Mouse (Mus musculus): ENCODE measurements around the gene Jpt1. TPM values are rescaled to one million over a fixed set of nuclear protein-coding genes. Genes with fewer than 3 reads are reported as not detected.
"Not testable (repeated sequence)": the region's sequence is repeated elsewhere in the genome, so short reads cannot be mapped to it uniquely, and the experiment has no call there.

Jpt1 gene
- total RNA-seq, 1 experiment, result 205 TPM

- DNase-seq (ENCODE audit: low read depth, low spot score); H3K4me1 ChIP-seq (ENCODE audit: control insufficient read depth in 2 of 2, insufficient read depth in 2 of 2, low read length in 2 of 2, poor library complexity in 1 of 2); H3K9ac ChIP-seq (ENCODE audit: insufficient read depth, low read depth, low read length, poor library complexity, severe bottlenecking); in situ Hi-C loops (cut with MboI; ENCODE audit: low sequenced_read_pairs in 2 of 2, unreplicated experiment in 2 of 2); H3K27ac ChIP-seq (ENCODE audit: insufficient read depth, low read depth, low read length, poor library complexity, severe bottlenecking); H3K36me3 ChIP-seq (ENCODE audit: control insufficient read depth, insufficient read depth, low read length, poor library complexity, severe bottlenecking); H3K9me3 ChIP-seq (ENCODE audit: control insufficient read depth, insufficient read depth, low read depth, low read length); H3K4me3 ChIP-seq (ENCODE audit: insufficient read depth in 1 of 2, low read depth in 1 of 2, low read length in 2 of 2, poor library complexity in 1 of 2, severe bottlenecking in 1 of 2): not testable (repeated sequence)
- TF ChIP-seq ZNF384 (IDR thresholded peaks at IDR 0.05; ENCODE audit: low read depth, low read length), result 0 out of 2 replicates have a peak, but pooled peaks have one; percentile 7
Observed at GRCm38 (mm10) chr11:115454822-115455221, 59.4 kb downstream of the Jpt1 start.

GRCm38 (mm10) chr11:115453306-115453705, 60.9 kb downstream of the Jpt1 start:
- H3K4me3 ChIP-seq (ENCODE audit: insufficient read depth in 1 of 2, low read depth in 1 of 2, low read length in 2 of 2, poor library complexity in 1 of 2, severe bottlenecking in 1 of 2), result no peak overlapping the region
- no peak overlapping the region for H3K27ac ChIP-seq (ENCODE audit: insufficient read depth, low read depth, low read length, poor library complexity, severe bottlenecking)
- H3K9me3 ChIP-seq (ENCODE audit: control insufficient read depth, insufficient read depth, low read depth, low read length), result no peaks in the 10 kb centered on the region
- no peak for DNase-seq (ENCODE audit: low read depth, low spot score)
- TF ChIP-seq ZC3H11A (IDR thresholded peaks at IDR 0.05; ENCODE audit: borderline replicate concordance, low read depth, low read length), result no peak
- no peaks in the 10 kb centered on the region for H3K36me3 ChIP-seq (ENCODE audit: control insufficient read depth, insufficient read depth, low read length, poor library complexity, severe bottlenecking)
- H3K9ac ChIP-seq (ENCODE audit: insufficient read depth, low read depth, low read length, poor library complexity, severe bottlenecking), result no peak overlapping the region
- H3K4me1 ChIP-seq (ENCODE audit: control insufficient read depth in 2 of 2, insufficient read depth in 2 of 2, low read length in 2 of 2, poor library complexity in 1 of 2), result peaks cover 2 to 7% of the 10 kb centered on the region in 2 experiments; a peak in 1 of 4 replicates
- in situ Hi-C loops (cut with MboI; ENCODE audit: low sequenced_read_pairs in 2 of 2, unreplicated experiment in 2 of 2), result no loop called here

GRCm38 (mm10) chr11:115452281-115452860, 61.8 kb downstream of the Jpt1 start:
- no peak for DNase-seq (ENCODE audit: low read depth, low spot score)
- H3K9me3 ChIP-seq (ENCODE audit: control insufficient read depth, insufficient read depth, low read depth, low read length), result no peaks in the 10 kb centered on the region
- no peak overlapping the region for H3K4me3 ChIP-seq (ENCODE audit: insufficient read depth in 1 of 2, low read depth in 1 of 2, low read length in 2 of 2, poor library complexity in 1 of 2, severe bottlenecking in 1 of 2)
- in situ Hi-C loops (cut with MboI; ENCODE audit: low sequenced_read_pairs in 2 of 2, unreplicated experiment in 2 of 2), result no loop called here
- TF ChIP-seq HCFC1 (IDR thresholded peaks at IDR 0.05; ENCODE audit: borderline replicate concordance, insufficient read depth, low read length) (no peak), MAFK (IDR thresholded peaks at IDR 0.05; ENCODE audit: insufficient read depth, low read depth, low read length) (no peak), ZNF384 (IDR thresholded peaks at IDR 0.05; ENCODE audit: low read depth, low read length) (no peak), ZC3H11A (IDR thresholded peaks at IDR 0.05; ENCODE audit: borderline replicate concordance, low read depth, low read length) (no peak), CHD2 (IDR thresholded peaks at IDR 0.05; ENCODE audit: low read depth, low read length) (no peak)
- H3K4me1 ChIP-seq (ENCODE audit: control insufficient read depth in 2 of 2, insufficient read depth in 2 of 2, low read length in 2 of 2, poor library complexity in 1 of 2), result peaks cover 2 to 7% of the 10 kb centered on the region in 2 experiments; a peak in 1 of 4 replicates
- H3K9ac ChIP-seq (ENCODE audit: insufficient read depth, low read depth, low read length, poor library complexity, severe bottlenecking), result no peak overlapping the region
- no peaks in the 10 kb centered on the region for H3K36me3 ChIP-seq (ENCODE audit: control insufficient read depth, insufficient read depth, low read length, poor library complexity, severe bottlenecking)
- H3K27ac ChIP-seq (ENCODE audit: insufficient read depth, low read depth, low read length, poor library complexity, severe bottlenecking), result no peak overlapping the region

GRCm38 (mm10) chr11:115451781-115452241, 62.4 kb downstream of the Jpt1 start:
- Histone ChIP-seq H3K9me3 (ENCODE audit: control insufficient read depth, insufficient read depth, low read depth, low read length) (no peaks in the 10 kb centered on the region), H3K4me3 (ENCODE audit: insufficient read depth in 1 of 2, low read depth in 1 of 2, low read length in 2 of 2, poor library complexity in 1 of 2, severe bottlenecking in 1 of 2) (no peak overlapping the region), H3K4me1 (ENCODE audit: control insufficient read depth in 2 of 2, insufficient read depth in 2 of 2, low read length in 2 of 2, poor library complexity in 1 of 2) (peaks cover 4 to 7% of the 10 kb centered on the region in 2 experiments; a peak in 2 of 4 replicates), H3K36me3 (ENCODE audit: control insufficient read depth, insufficient read depth, low read length, poor library complexity, severe bottlenecking) (no peaks in the 10 kb centered on the region), H3K27ac (ENCODE audit: insufficient read depth, low read depth, low read length, poor library complexity, severe bottlenecking) (no peak overlapping the region), H3K9ac (ENCODE audit: insufficient read depth, low read depth, low read length, poor library complexity, severe bottlenecking) (no peak overlapping the region)
- TF ChIP-seq MAFK (IDR thresholded peaks at IDR 0.05; ENCODE audit: insufficient read depth, low read depth, low read length) (no peak), ZNF384 (IDR thresholded peaks at IDR 0.05; ENCODE audit: low read depth, low read length) (no peak), CHD2 (IDR thresholded peaks at IDR 0.05; ENCODE audit: low read depth, low read length) (no peak)
- in situ Hi-C loops (cut with MboI; ENCODE audit: low sequenced_read_pairs in 2 of 2, unreplicated experiment in 2 of 2), result no loop called here
- DNase-seq (ENCODE audit: low read depth, low spot score), result no peak

- Histone ChIP-seq H3K9ac (ENCODE audit: insufficient read depth, low read depth, low read length, poor library complexity, severe bottlenecking) (no peak overlapping the region), H3K9me3 (ENCODE audit: control insufficient read depth, insufficient read depth, low read depth, low read length) (no peaks in the 10 kb centered on the region), H3K4me3 (ENCODE audit: insufficient read depth in 1 of 2, low read depth in 1 of 2, low read length in 2 of 2, poor library complexity in 1 of 2, severe bottlenecking in 1 of 2) (no peak overlapping the region), H3K27ac (ENCODE audit: insufficient read depth, low read depth, low read length, poor library complexity, severe bottlenecking) (no peak overlapping the region), H3K4me1 (ENCODE audit: control insufficient read depth in 2 of 2, insufficient read depth in 2 of 2, low read length in 2 of 2, poor library complexity in 1 of 2) (peaks cover 0 to 1% of the 10 kb centered on the region in 2 experiments; a peak in 1 of 4 replicates), H3K36me3 (ENCODE audit: control insufficient read depth, insufficient read depth, low read length, poor library complexity, severe bottlenecking) (no peaks in the 10 kb centered on the region)
- no peak for TF ChIP-seq ZC3H11A (IDR thresholded peaks at IDR 0.05; ENCODE audit: borderline replicate concordance, low read depth, low read length)
- TF ChIP-seq ZNF384 (IDR thresholded peaks at IDR 0.05; ENCODE audit: low read depth, low read length), result no peak
- TF ChIP-seq MAFK (IDR thresholded peaks at IDR 0.05; ENCODE audit: insufficient read depth, low read depth, low read length), result no peak
- no peak for TF ChIP-seq HCFC1 (IDR thresholded peaks at IDR 0.05; ENCODE audit: borderline replicate concordance, insufficient read depth, low read length)
- no peak for TF ChIP-seq CHD2 (IDR thresholded peaks at IDR 0.05; ENCODE audit: low read depth, low read length)
- DNase-seq (ENCODE audit: low read depth, low spot score), result no peak
- in situ Hi-C loops (cut with MboI; ENCODE audit: low sequenced_read_pairs in 2 of 2, unreplicated experiment in 2 of 2), result no loop called here
Observed at GRCm38 (mm10) chr11:115450176-115450575, 64.0 kb downstream of the Jpt1 start.
